Mouse (Mus musculus) common myeloid progenitor, adult 5-6 weeks (primary cell): Measurements from ENCODE around the gene Fgfr2. TPM values are rescaled to one million over a fixed set of nuclear protein-coding genes. Genes with fewer than 3 reads are reported as not detected.

Source experiments
- total RNA-seq: library from RNA; stranded (forward); fragments of 200-1000, 187-1606 nt; gene quantifications from 2 replicates; pipeline ENCODE4 v1.2.3, GENCODE M21; 2017

The Fgfr2 gene
- total RNA-seq, 1 experiment from 2014 or later = not detected

Other genes starting within 250 kb of the Fgfr2 start
- 50.8 and 58.6 TPM in 2 replicates for gene Zranb1, start 192.2 kb downstream of the Fgfr2 start, total RNA-seq
- gene Ctbp2, start 1.0 kb upstream of the Fgfr2 start, total RNA-seq = 28.7 and 43.4 TPM in 2 replicates